Mouse (Mus musculus) layer of hippocampus, postnatal 14 days (tissue): Measurements from ENCODE around the gene 5430427O19Rik. TPM values are rescaled to one million over a fixed set of nuclear protein-coding genes. Genes with fewer than 3 reads are reported as not detected.
A peak's percentile ranks its signal among the peaks of the same experiment; 100 is the strongest.

Experiments
- DNase-seq, 2 experiments: peaks; one replicate each; pipeline ENCODE4 v3.0.0; 2021 to 2022; ENCODE audit warnings: low spot score in 2 of 2, mixed read lengths in 1 of 2
- long read RNA-seq, 2 experiments: library from polyadenylated mRNA; stranded (forward); transcript quantifications; one replicate each; pipeline ENCODE4 v2.0.0; 2021
- total RNA-seq, 2 experiments: library from RNA; stranded (reverse); gene quantifications; 2 replicates each; pipeline ENCODE4 v1.2.3; 2021

The 5430427O19Rik gene
- total RNA-seq: under 1 TPM in 1 of 2 experiments, not detected in 1; 0.12 TPM
- long read RNA-seq, experiment 1: 0 reads
- long read RNA-seq, experiment 2, partial matches to known transcripts: 0 of 1 reads
- long read RNA-seq, experiment 2, other reads (novel, unspliced or antisense): 1 of 1 reads

DNA sequence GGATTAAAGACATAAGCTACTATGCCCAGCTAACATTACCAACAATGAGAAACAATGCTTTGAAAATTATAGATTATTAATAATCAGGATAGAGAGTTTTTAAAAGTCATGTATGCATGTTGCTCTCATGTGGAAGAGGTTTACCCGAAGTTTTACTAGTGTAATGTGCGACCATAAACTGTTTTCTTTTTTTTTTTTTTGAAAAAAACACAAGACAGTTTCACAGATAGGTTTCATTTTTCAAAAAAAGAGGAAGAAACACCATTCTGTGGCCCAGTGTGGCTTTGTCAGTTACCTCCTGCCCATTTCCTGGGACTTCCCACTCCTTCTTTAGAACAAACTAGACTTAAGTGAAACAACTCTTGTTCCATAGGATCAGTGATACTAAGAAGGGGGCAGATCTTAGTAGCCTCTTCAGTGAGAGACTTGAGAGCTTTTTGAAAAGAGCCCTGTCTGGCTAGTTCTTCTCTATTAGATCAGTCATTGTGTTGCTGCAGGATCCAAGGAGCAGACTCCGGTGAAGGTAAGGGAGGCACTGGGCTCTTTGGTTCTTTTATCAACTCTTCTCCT lies at the start of gene 5430427O19Rik:
Gene 5430427O19Rik, plus strand, starts transcription at position 441 of the 570 bp plus-strand sequence.
- no peak for DNase-seq

GRCm38 (mm10) chrX:85827719-85828453 lies 42.3 kb upstream of the 5430427O19Rik start:
- no peak for DNase-seq

DNA sequence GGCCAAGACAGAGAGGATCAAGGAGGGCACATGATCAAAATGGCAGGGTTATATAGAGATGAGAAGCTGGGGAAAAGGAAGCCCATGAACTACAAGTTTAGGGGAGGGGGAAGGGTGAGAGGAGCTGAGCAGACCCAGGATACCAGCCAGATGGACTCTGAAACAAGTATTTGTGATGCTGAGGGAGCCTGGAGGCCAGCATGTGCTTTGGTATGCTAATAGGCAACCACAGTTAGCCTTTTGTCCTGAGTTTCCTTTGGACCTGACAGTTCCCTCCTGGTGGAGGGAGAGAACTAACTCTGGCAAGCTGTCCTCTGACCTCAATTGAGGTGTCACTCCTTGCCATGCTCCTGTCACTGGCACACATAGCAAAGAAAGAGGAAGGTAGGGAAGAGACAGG lies 41.2 kb upstream of the 5430427O19Rik start:
- DNase-seq: peak in 1 of 2 experiments; percentile 15

- no peak for DNase-seq
Observed at GRCm38 (mm10) chrX:85839174-85839573, 31.0 kb upstream of the 5430427O19Rik start.

- DNase-seq: no peak
Observed at GRCm38 (mm10) chrX:85855938-85856337, 14.2 kb upstream of the 5430427O19Rik start.

DNA sequence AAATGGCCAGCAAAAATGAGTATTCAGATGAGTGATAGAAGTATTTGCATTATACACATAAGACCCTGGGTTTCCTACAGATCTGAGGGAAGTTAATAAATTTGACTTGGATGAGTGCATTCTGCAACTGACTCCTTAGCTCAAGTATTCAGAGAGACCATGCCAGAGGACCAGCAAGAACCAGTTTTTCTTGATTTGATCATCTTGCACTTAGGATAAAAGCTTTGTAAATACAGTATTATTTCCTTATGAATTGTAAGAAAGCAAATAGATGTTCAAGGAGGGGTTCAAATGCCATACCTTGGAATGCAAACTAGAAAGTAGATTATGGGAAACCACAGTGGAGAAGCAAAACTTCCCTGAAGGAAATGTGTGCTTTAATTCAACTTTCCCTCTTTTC lies 13.0 kb upstream of the 5430427O19Rik start:
- no peak for DNase-seq

DNA sequence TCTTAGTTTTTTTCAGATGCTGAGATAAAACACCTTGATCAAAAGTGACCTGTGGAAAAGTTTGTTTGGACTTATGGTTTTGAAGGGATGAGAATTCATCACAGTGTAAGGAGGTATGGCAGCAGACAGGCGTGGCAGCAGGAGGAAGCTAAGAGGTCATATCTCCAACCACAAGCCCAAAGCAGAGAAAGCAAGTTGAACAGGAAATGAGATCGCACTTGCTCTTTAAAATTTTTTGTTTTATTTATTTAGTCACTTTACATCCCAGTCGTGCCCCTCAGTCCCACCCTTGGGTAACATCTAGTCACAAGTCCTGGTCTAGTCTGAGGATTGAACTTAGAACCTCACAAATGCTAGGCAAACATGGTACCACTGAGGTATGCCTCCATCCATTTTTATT lies 2.1 kb upstream of the 5430427O19Rik start:
- no peak for DNase-seq

- DNase-seq: no peak
Observed at GRCm38 (mm10) chrX:85871371-85872056, 1.4 kb downstream of the 5430427O19Rik start.

- no peak for DNase-seq
Observed at GRCm38 (mm10) chrX:85874367-85874766, 4.2 kb downstream of the 5430427O19Rik start.

GRCm38 (mm10) chrX:85875951-85876350 lies 5.8 kb downstream of the 5430427O19Rik start:
- no peak for DNase-seq

- DNase-seq: no peak
Observed at GRCm38 (mm10) chrX:85877747-85878146, 7.6 kb downstream of the 5430427O19Rik start.

DNA sequence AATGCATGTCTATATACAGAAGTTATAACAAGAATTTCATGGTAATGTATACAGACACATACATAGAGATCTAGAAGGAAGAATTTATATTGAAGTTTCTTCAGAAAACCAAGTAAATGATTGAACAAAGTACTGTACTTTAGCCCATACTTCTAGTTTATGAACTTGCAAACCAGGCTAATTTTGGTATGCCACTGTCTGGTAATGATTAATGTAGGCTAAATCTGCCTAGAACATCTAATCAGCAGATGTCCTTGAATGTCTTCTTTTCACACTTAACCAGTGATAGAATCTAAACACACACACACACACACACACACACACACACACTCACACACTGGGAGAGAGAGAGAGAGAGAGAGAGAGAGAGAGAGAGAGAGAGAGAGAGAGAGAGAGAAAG lies 8.1 kb downstream of the 5430427O19Rik start:
- no peak for DNase-seq

DNA sequence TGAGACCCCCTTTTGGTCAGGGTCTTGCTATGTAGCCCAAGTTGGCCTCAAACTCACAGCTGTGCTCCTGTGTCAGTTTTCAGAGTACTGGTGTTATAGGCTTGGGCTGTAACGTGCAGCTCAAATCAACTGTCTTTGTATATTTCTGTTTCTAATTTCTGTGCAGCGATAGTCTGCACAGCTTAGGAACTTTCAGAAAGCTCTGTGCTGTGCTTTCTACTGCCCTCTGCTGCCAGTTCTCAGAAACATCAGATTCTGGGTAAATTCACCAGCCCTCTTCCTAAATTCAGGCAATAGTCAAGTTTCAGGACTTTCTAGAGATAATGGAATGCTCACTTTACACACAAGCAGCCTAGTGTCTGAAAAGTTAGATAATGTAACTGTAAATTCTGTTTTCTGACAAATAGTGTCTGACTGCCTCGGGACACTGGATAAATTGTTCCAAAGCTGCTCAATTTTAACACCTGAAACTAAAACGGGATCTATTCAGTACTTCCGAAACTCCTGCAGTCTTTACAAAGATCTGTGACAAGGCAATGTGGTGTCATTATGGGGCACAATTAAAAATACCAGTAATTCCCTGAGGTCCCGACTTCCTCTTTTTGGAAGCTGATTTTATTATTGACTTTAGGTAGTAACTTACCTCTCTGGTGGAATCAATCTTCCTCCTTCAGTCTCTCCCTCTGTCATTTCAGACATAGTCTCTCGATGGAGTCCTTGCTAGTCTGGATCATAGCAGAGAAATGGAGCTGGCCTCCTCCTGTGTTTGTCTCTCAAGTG lies 9.2 kb downstream of the 5430427O19Rik start:
- peak; percentile 12 to 44 for DNase-seq

- DNase-seq: no peak
Observed at GRCm38 (mm10) chrX:85886651-85887050, 16.5 kb downstream of the 5430427O19Rik start.

DNA sequence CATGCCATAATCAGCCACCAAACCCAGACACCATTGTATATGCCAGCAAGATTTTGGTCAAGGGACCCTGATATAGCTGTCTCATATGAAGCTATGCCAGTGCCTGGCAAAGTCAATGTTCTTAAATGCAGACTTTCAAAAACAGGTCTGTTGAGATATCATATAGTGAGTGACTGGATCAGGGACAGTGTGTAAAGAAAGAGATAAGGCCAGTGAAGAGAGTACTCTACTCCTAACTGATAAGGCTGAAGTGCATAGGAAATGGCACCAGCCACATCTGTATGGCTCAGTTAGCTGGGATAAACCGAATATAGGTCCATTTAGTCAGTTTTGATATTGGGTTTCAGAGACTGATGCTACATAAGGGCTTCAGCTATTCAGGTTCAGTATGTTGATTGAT lies 31.0 kb downstream of the 5430427O19Rik start:
- DNase-seq: no peak

DNA sequence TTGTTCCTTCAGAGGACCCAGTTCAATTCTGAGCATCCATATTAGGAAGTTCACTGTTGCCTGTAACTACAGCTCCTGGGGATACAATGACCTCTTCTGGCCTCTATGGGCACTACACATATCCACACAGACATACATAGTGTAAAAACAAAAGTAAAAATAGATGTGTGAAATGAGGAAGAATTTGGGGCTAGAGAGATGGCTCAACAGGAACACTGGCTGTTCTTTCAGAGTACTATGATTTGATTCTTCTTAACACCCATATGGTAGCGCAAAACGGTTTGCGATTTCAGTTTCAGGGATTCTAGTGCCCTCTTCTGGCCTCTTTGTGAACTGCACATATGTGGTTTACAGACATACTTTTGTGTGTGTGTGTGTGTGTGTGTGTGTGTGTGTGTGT lies 48.9 kb downstream of the 5430427O19Rik start:
- DNase-seq: peak in 1 of 2 experiments; percentile 1

DNA sequence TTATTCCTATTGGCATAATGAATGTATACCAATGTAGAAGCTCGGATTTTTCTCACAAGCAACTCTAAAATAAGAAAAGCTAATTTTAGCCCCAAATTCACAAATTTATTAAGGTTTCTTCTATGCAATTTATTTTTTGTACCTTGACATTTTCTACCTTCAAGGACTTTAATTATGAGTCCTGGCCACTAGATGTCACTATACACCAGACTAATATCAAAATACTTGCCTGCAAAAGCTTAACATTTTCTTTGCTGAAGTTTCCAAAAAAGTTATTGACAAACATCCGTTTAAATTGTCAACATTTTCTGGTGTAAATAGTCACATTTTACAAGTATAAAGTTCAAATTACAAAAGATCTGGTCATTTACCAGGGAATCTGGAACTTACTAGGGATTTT lies 62.8 kb downstream of the 5430427O19Rik start:
- peak in 1 of 2 experiments; percentile 22 for DNase-seq
